ENCODE assay signal across 8 mouse cellular contexts in the genomic region with DNA sequence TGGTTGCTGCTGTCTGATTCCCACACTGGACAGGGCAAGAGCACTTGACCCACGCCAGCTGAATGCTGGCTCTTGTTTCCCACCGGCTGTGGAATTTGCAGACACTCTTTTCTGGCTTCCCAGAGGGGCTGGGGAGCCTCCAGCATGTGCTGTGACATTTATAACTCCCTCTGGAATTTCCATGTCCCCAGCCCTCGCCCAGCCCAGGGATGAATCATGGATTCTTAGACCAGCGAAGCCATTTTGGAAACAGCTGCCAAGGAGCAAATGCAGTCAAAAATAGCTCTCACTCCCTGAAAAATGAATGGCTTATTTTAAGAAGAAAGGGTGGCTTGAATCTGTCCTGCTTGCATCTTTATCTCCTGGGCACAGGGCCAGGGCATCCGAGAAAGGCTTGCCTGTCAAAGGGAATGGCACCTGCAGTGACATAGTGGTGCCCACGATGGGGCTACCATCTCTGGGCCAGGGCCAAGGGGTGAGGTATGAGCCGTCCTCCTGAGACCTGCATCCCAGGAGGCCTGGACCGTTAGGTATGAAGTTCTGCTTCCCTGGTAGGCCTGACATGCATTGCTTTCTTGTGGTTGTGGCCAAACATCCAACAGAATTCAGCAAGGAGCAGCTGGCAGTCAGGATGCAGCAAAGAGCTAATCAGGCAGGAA.
DNase-seq lines count a peak whose midpoint lies in the region; ATAC-seq and TF ChIP-seq lines count a peak whose summit lies in the region.

No protein-coding gene starts in this region.

- ATAC-seq in hindbrain, embryonic 13.5 days (ENCODE audit: low FRiP score) = no peak
- 0 out of 2 replicates have a peak, but pooled peaks have one; percentile 26 for ATAC-seq in kidney, postnatal 0 days (replicated peaks; ENCODE audit: low FRiP score, low read depth)
- peak; percentile 65 for ATAC-seq in lung, embryonic 15.5 days (ENCODE audit: borderline replicate concordance, extremely low read depth, low FRiP score, low TSS enrichment)
- peak; percentile 80 for ATAC-seq in stomach, embryonic 16.5 days (ENCODE audit: insufficient read depth, low FRiP score)

- no peak overlapping the region for H3K4me2 ChIP-seq in hindbrain, embryonic 13.5 days
- no peak overlapping the region for H3K4me2 ChIP-seq in kidney, postnatal 0 days (ENCODE audit: low read length)
- no peak overlapping the region for H3K4me2 ChIP-seq in lung, embryonic 15.5 days
- no peak overlapping the region for H3K4me2 ChIP-seq in stomach, embryonic 16.5 days (ENCODE audit: low read depth, low read length)

- no peaks in the 10 kb centered on the region for H3K36me3 ChIP-seq in hindbrain, embryonic 13.5 days
- H3K36me3 ChIP-seq in hindbrain, embryonic 10.5 days = no peaks in the 10 kb centered on the region
- H3K36me3 ChIP-seq in embryonic facial prominence, embryonic 10.5 days (replicated peaks) = no peaks in the 10 kb centered on the region
- H3K36me3 ChIP-seq in kidney, postnatal 0 days (ENCODE audit: insufficient read depth, low read length) = no peaks in the 10 kb centered on the region
- no peaks in the 10 kb centered on the region for H3K36me3 ChIP-seq in lung, embryonic 15.5 days
- no peaks in the 10 kb centered on the region for H3K36me3 ChIP-seq in stomach, embryonic 16.5 days (ENCODE audit: control insufficient read depth, insufficient read depth, low read length)

- no peak for TF ChIP-seq CTCF in kidney, postnatal 0 days (IDR thresholded peaks at IDR 0.05; ENCODE audit: low read depth)

- 60% methylated on average over 8 of the region's 8 CpGs for WGBS in hindbrain, embryonic 13.5 days
- 78% methylated on average over 8 of the region's 8 CpGs for WGBS in hindbrain, embryonic 10.5 days
- 81% methylated on average over 8 of the region's 8 CpGs for WGBS in embryonic facial prominence, embryonic 10.5 days
- WGBS in kidney, postnatal 0 days = 47% methylated on average over 8 of the region's 8 CpGs
- WGBS in lung, embryonic 15.5 days = 31% methylated on average over 8 of the region's 8 CpGs
- 41% methylated on average over 8 of the region's 8 CpGs for WGBS in stomach, embryonic 16.5 days

- peaks cover 20% of the 10 kb centered on the region for H3K4me1 ChIP-seq in hindbrain, embryonic 13.5 days (replicated peaks)
- H3K4me1 ChIP-seq in hindbrain, embryonic 10.5 days (replicated peaks) = peaks cover 27% of the 10 kb centered on the region
- peaks cover 28% of the 10 kb centered on the region for H3K4me1 ChIP-seq in embryonic facial prominence, embryonic 10.5 days
- peaks cover 11% of the 10 kb centered on the region; the same call in 1 of the 2 replicates for H3K4me1 ChIP-seq in kidney, postnatal 0 days (replicated peaks; ENCODE audit: insufficient read depth, low read length)
- H3K4me1 ChIP-seq in lung, embryonic 15.5 days = peaks cover 35% of the 10 kb centered on the region
- peaks cover 26% of the 10 kb centered on the region for H3K4me1 ChIP-seq in stomach, embryonic 16.5 days (ENCODE audit: control insufficient read depth, insufficient read depth, low read length)

- no peak overlapping the region for H3K9ac ChIP-seq in hindbrain, embryonic 13.5 days
- no peak overlapping the region for H3K9ac ChIP-seq in kidney, postnatal 0 days (ENCODE audit: low read depth, low read length)
- no peak overlapping the region for H3K9ac ChIP-seq in lung, embryonic 15.5 days
- H3K9ac ChIP-seq in stomach, embryonic 16.5 days (ENCODE audit: low read length) = no peak overlapping the region

- DNase-seq in hindbrain, embryonic 10.5 days (ENCODE audit: low spot score) = no peak
- DNase-seq in embryonic facial prominence, embryonic 10.5 days (ENCODE audit: low spot score) = no peak
- peak; percentile 77 to 85 for DNase-seq in heart, adult 18-20 months
- peak; percentile 86 for DNase-seq in kidney, postnatal 0 days (ENCODE audit: low spot score)
- no peak for DNase-seq in embryo, embryonic 10 days (ENCODE audit: low spot score)

- no peaks in the 10 kb centered on the region for H3K27me3 ChIP-seq in hindbrain, embryonic 13.5 days
- no peaks in the 10 kb centered on the region; the same call in none of the 2 replicates for H3K27me3 ChIP-seq in hindbrain, embryonic 10.5 days (ENCODE audit: insufficient read depth, poor library complexity, severe bottlenecking)
- H3K27me3 ChIP-seq in embryonic facial prominence, embryonic 10.5 days (replicated peaks; ENCODE audit: low read depth, poor library complexity, severe bottlenecking) = no peaks in the 10 kb centered on the region; the same call in 1 of the 2 replicates
- H3K27me3 ChIP-seq in kidney, postnatal 0 days (ENCODE audit: insufficient read depth, low read length) = no peaks in the 10 kb centered on the region
- no peaks in the 10 kb centered on the region for H3K27me3 ChIP-seq in lung, embryonic 15.5 days
- no peaks in the 10 kb centered on the region for H3K27me3 ChIP-seq in stomach, embryonic 16.5 days (ENCODE audit: control insufficient read depth, insufficient read depth, low read length)

- 0 out of 2 replicates have a peak, but pooled peaks cover 4% of the 10 kb centered on the region for H3K9me3 ChIP-seq in hindbrain, embryonic 13.5 days
- H3K9me3 ChIP-seq in hindbrain, embryonic 10.5 days = no peaks in the 10 kb centered on the region
- H3K9me3 ChIP-seq in embryonic facial prominence, embryonic 10.5 days = no peaks in the 10 kb centered on the region
- H3K9me3 ChIP-seq in kidney, postnatal 0 days (replicated peaks; ENCODE audit: low read length) = no peaks in the 10 kb centered on the region
- H3K9me3 ChIP-seq in lung, embryonic 15.5 days = no peaks in the 10 kb centered on the region
- H3K9me3 ChIP-seq in stomach, embryonic 16.5 days (replicated peaks; ENCODE audit: control insufficient read depth, low read length) = no peaks in the 10 kb centered on the region

- no peak overlapping the region for H3K4me3 ChIP-seq in hindbrain, embryonic 13.5 days
- no peak overlapping the region for H3K4me3 ChIP-seq in hindbrain, embryonic 10.5 days
- no peak overlapping the region for H3K4me3 ChIP-seq in embryonic facial prominence, embryonic 10.5 days
- no peak overlapping the region for H3K4me3 ChIP-seq in kidney, postnatal 0 days (replicated peaks; ENCODE audit: low read depth, low read length)
- H3K4me3 ChIP-seq in lung, embryonic 15.5 days = no peak overlapping the region
- no peak overlapping the region for H3K4me3 ChIP-seq in stomach, embryonic 16.5 days (replicated peaks; ENCODE audit: low read length)

- H3K27ac ChIP-seq in hindbrain, embryonic 13.5 days = peak overlapping the region; percentile 44
- no peak overlapping the region; the same call in 1 of the 2 replicates for H3K27ac ChIP-seq in hindbrain, embryonic 10.5 days
- 0 out of 2 replicates have a peak overlapping the region, but pooled peaks have one; percentile 45 for H3K27ac ChIP-seq in embryonic facial prominence, embryonic 10.5 days (replicated peaks)
- peak overlapping the region; percentile 75 for H3K27ac ChIP-seq in kidney, postnatal 0 days
- peak overlapping the region; percentile 87 for H3K27ac ChIP-seq in lung, embryonic 15.5 days
- peak overlapping the region; percentile 85 for H3K27ac ChIP-seq in stomach, embryonic 16.5 days (ENCODE audit: low read length)

Comparison
In these comparisons a context has a peak if more than half of its experiments do, and no peak if none do; other contexts are left out.
1. DNase-seq: peak in heart, adult 18-20 months (2 of 2) and kidney, postnatal 0 days (single experiment); none in hindbrain, embryonic 10.5 days (single experiment), embryonic facial prominence, embryonic 10.5 days (single experiment) and embryo, embryonic 10 days (single experiment).